In genomic region chr2:27318197-27318596, GRCm38 (mm10) we compare ENCODE assay signal across 18 mouse cellular contexts.
DNase-seq lines count a peak whose midpoint lies in the region; ATAC-seq and TF ChIP-seq lines count a peak whose summit lies in the region.
"Had no signal": no experiment of that assay in that cellular context is flagged by ENCODE, and none has a peak within 500 bp of the region (broad histone marks: within the 10 kb centered on the region; RNA-seq: fewer than 3 reads in every experiment).

No protein-coding gene starts in this region.

- in situ Hi-C loops in Patski (cut with MboI; ENCODE audit: low pct_unique_long_range_greater_than_20kb) = no loop called here

- H3K9ac ChIP-seq in hindbrain, embryonic 14.5 days = no peak overlapping the region
- no peak overlapping the region for H3K9ac ChIP-seq in hindbrain, embryonic 16.5 days (ENCODE audit: low read depth, low read length)
- H3K9ac ChIP-seq in midbrain, embryonic 14.5 days (replicated peaks; ENCODE audit: low read length) = no peak overlapping the region
- no peak overlapping the region for H3K9ac ChIP-seq in midbrain, embryonic 11.5 days (ENCODE audit: low read length)
- H3K9ac ChIP-seq: forebrain, postnatal 0 days; heart, embryonic 13.5 days; intestine, embryonic 15.5 days; lung, embryonic 14.5 days had no signal

- peaks cover 22% of the 10 kb centered on the region for H3K4me1 ChIP-seq in hindbrain, embryonic 14.5 days (replicated peaks; ENCODE audit: control insufficient read depth, insufficient read depth, low read length)
- peaks cover 10% of the 10 kb centered on the region for H3K4me1 ChIP-seq in hindbrain, embryonic 16.5 days (ENCODE audit: control insufficient read depth, insufficient read depth, low read depth, low read length)
- H3K4me1 ChIP-seq in midbrain, embryonic 14.5 days (ENCODE audit: control insufficient read depth, insufficient read depth, low read length) = peaks cover 30% of the 10 kb centered on the region
- H3K4me1 ChIP-seq in midbrain, embryonic 11.5 days (ENCODE audit: control insufficient read depth, insufficient read depth, low read length) = peaks cover 22% of the 10 kb centered on the region

- no peak overlapping the region for H3K4me3 ChIP-seq in hindbrain, embryonic 14.5 days (replicated peaks; ENCODE audit: low read length)
- no peak overlapping the region for H3K4me3 ChIP-seq in hindbrain, embryonic 16.5 days (ENCODE audit: low read length)
- no peak overlapping the region for H3K4me3 ChIP-seq in midbrain, embryonic 14.5 days (replicated peaks; ENCODE audit: low read depth, low read length)
- H3K4me3 ChIP-seq in midbrain, embryonic 11.5 days (ENCODE audit: low read depth, low read length) = no peak overlapping the region
- H3K4me3 ChIP-seq in myocyte = no peak overlapping the region
- H3K4me3 ChIP-seq: erythroblast, embryonic 14.5 days; heart, embryonic 13.5 days; intestine, embryonic 15.5 days had no signal

- no peaks in the 10 kb centered on the region for H3K9me3 ChIP-seq in hindbrain, embryonic 14.5 days (ENCODE audit: control insufficient read depth, low read length)
- H3K9me3 ChIP-seq in hindbrain, embryonic 16.5 days (ENCODE audit: control insufficient read depth, low read length) = no peaks in the 10 kb centered on the region
- no peaks in the 10 kb centered on the region for H3K9me3 ChIP-seq in midbrain, embryonic 14.5 days (ENCODE audit: control insufficient read depth, low read length)
- no peaks in the 10 kb centered on the region for H3K9me3 ChIP-seq in midbrain, embryonic 11.5 days (ENCODE audit: control insufficient read depth, low read length)
- H3K9me3 ChIP-seq: G1E; heart, embryonic 13.5 days; intestine, embryonic 15.5 days had no signal

- ATAC-seq in hindbrain, embryonic 14.5 days (ENCODE audit: low FRiP score) = no peak
- ATAC-seq in hindbrain, embryonic 16.5 days = no peak
- ATAC-seq in midbrain, embryonic 14.5 days (ENCODE audit: low FRiP score, low TSS enrichment) = no peak
- ATAC-seq in midbrain, embryonic 11.5 days (ENCODE audit: low FRiP score) = no peak
- ATAC-seq in Patski = peak; percentile 55
- no peak for ATAC-seq in inflammation-experienced regulatory T-cells, adult 6 months
- ATAC-seq: forebrain, postnatal 0 days; intestine, embryonic 15.5 days had no signal

- H3K4me2 ChIP-seq in hindbrain, embryonic 14.5 days (replicated peaks) = no peak overlapping the region
- H3K4me2 ChIP-seq in hindbrain, embryonic 16.5 days (ENCODE audit: low read length) = no peak overlapping the region
- H3K4me2 ChIP-seq in midbrain, embryonic 14.5 days (ENCODE audit: low read length) = no peak overlapping the region
- no peak overlapping the region for H3K4me2 ChIP-seq in midbrain, embryonic 11.5 days
- H3K4me2 ChIP-seq in myocyte (ENCODE audit: low read depth) = peak overlapping the region; percentile 57
- H3K4me2 ChIP-seq: heart, embryonic 13.5 days; intestine, embryonic 15.5 days; lung, embryonic 14.5 days had no signal

- TF ChIP-seq POLR2A in myocyte (IDR thresholded peaks at IDR 0.05; ENCODE audit: insufficient read length, low read depth) = no peak

- 0 out of 2 replicates have a peak overlapping the region, but pooled peaks have one; percentile 11 for H3K27ac ChIP-seq in hindbrain, embryonic 14.5 days
- H3K27ac ChIP-seq in hindbrain, embryonic 16.5 days (ENCODE audit: low read depth, low read length) = no peak overlapping the region
- H3K27ac ChIP-seq in midbrain, embryonic 14.5 days (replicated peaks; ENCODE audit: low read depth, low read length) = peak overlapping the region; percentile 32; the same call in 1 of the 2 replicates
- H3K27ac ChIP-seq in midbrain, embryonic 11.5 days (ENCODE audit: low read depth, low read length) = no peak overlapping the region
- H3K27ac ChIP-seq: heart, embryonic 13.5 days; intestine, embryonic 15.5 days had no signal

- 29% methylated on average over 1 of the region's 1 CpGs for WGBS in hindbrain, embryonic 14.5 days
- WGBS in hindbrain, embryonic 16.5 days = 36% methylated on average over 1 of the region's 1 CpGs
- 16% methylated on average over 1 of the region's 1 CpGs for WGBS in midbrain, embryonic 14.5 days
- WGBS in midbrain, embryonic 11.5 days = 27% methylated on average over 1 of the region's 1 CpGs

- no peak for TF ChIP-seq CTCF in Patski (IDR thresholded peaks at IDR 0.05)

- H3K36me3 ChIP-seq in hindbrain, embryonic 14.5 days (replicated peaks; ENCODE audit: control insufficient read depth, insufficient read depth) = no peaks in the 10 kb centered on the region
- H3K36me3 ChIP-seq in hindbrain, embryonic 16.5 days (ENCODE audit: control insufficient read depth, insufficient read depth, low read length) = no peaks in the 10 kb centered on the region
- no peaks in the 10 kb centered on the region for H3K36me3 ChIP-seq in midbrain, embryonic 14.5 days (ENCODE audit: control insufficient read depth, insufficient read depth, low read length)
- no peaks in the 10 kb centered on the region for H3K36me3 ChIP-seq in midbrain, embryonic 11.5 days (ENCODE audit: control insufficient read depth, insufficient read depth, low read length)
- H3K36me3 ChIP-seq in myocyte (ENCODE audit: control insufficient read depth, insufficient read depth) = no peaks in the 10 kb centered on the region
- H3K36me3 ChIP-seq: G1E; heart, embryonic 13.5 days; intestine, embryonic 15.5 days had no signal

- CTCF ChIA-PET in Patski (lab: Charles Lee) = interaction anchor here (0.7 to 1.5 kb wide), 4 partner anchors 10 to 110 kb away, joined by 3 to 7 read pairs (median 4); no protein-coding TSS in a partner anchor

- H3K27me3 ChIP-seq in hindbrain, embryonic 14.5 days (ENCODE audit: control insufficient read depth, insufficient read depth, low read length) = no peaks in the 10 kb centered on the region
- no peaks in the 10 kb centered on the region for H3K27me3 ChIP-seq in hindbrain, embryonic 16.5 days (replicated peaks; ENCODE audit: control insufficient read depth, insufficient read depth, low read length)
- H3K27me3 ChIP-seq in midbrain, embryonic 14.5 days (ENCODE audit: control insufficient read depth, insufficient read depth, low read length) = no peaks in the 10 kb centered on the region
- no peaks in the 10 kb centered on the region for H3K27me3 ChIP-seq in midbrain, embryonic 11.5 days (ENCODE audit: control insufficient read depth, insufficient read depth, low read length)
- H3K27me3 ChIP-seq in Patski (no peaks in the 10 kb centered on the region), myocyte (ENCODE audit: control insufficient read depth, insufficient read depth, insufficient read length) (no peaks in the 10 kb centered on the region)
- H3K27me3 ChIP-seq: heart, embryonic 13.5 days; intestine, embryonic 15.5 days had no signal

- peaks cover 3% of the 10 kb centered on the region for H3K79me2 ChIP-seq in myocyte (ENCODE audit: control insufficient read depth, insufficient read depth)

- DNase-seq in hindbrain, embryonic 14.5 days (ENCODE audit: low spot score) = no peak
- DNase-seq in midbrain, embryonic 14.5 days = no peak
- DNase-seq in midbrain, embryonic 11.5 days (ENCODE audit: low spot score, missing footprints) = no peak
- peak; percentile 88 for DNase-seq in Patski (ENCODE audit: low read depth, low spot score)
- no peak for DNase-seq in adrenal gland, postnatal 10 days
- DNase-seq: adrenal gland, postnatal 25 days; forebrain, postnatal 0 days; gastrocnemius, postnatal 36 days; heart, postnatal 4 days; lung, embryonic 14.5 days; thymus, postnatal 36 days had no signal

- POLR2A ChIA-PET in Patski (lab: Charles Lee) = interaction anchor here (1.0 to 1.1 kb wide), 2 partner anchors 12 to 107 kb away, joined by 3 read pairs; no protein-coding TSS in a partner anchor

- no peak overlapping the region for H3ac ChIP-seq in myocyte (ENCODE audit: control insufficient read depth, insufficient read length)

TF ChIP-seq in myocyte, 11 proteins besides CTCF, POLR2A, EP300 and RAD21:
- TF ChIP-seq USF1 (IDR thresholded peaks at IDR 0.05; ENCODE audit: low read depth) (peak; percentile 96), TCF3 (IDR thresholded peaks at IDR 0.05; ENCODE audit: insufficient read length, low read depth) (no peak)

Comparison
In these comparisons a context has a peak if more than half of its experiments do, and no peak if none do; other contexts are left out.
1. H3K27ac ChIP-seq: peak in hindbrain, embryonic 14.5 days (single experiment) and midbrain, embryonic 14.5 days (single experiment); none in hindbrain, embryonic 16.5 days (single experiment) and midbrain, embryonic 11.5 days (single experiment).